Mouse (Mus musculus): ENCODE data around the gene Gm17268.
A peak's percentile ranks its signal among the peaks of the same experiment; 100 is the strongest.

Gm17268 gene

GRCm38 (mm10) chr11:82030171-82030570 is 8.2 kb downstream of the Gm17268 start:
- no peak for DNase-seq (ENCODE audit: low spot score)

- no peak for DNase-seq (ENCODE audit: low spot score)
Observed at GRCm38 (mm10) chr11:82023769-82024168, 14.6 kb downstream of the Gm17268 start.

GRCm38 (mm10) chr11:82022504-82023056 is 15.8 kb downstream of the Gm17268 start:
- DNase-seq (ENCODE audit: low spot score) = no peak

- no peak for DNase-seq (ENCODE audit: low spot score)
Observed at GRCm38 (mm10) chr11:82021406-82021805, 17.0 kb downstream of the Gm17268 start.

- no peak for DNase-seq (ENCODE audit: low spot score)
Observed at GRCm38 (mm10) chr11:82019793-82020192, 18.6 kb downstream of the Gm17268 start.

- DNase-seq (ENCODE audit: low spot score) = no peak
Observed at GRCm38 (mm10) chr11:82019389-82019788, 19.0 kb downstream of the Gm17268 start.

- no peak for DNase-seq (ENCODE audit: low spot score)
Observed at GRCm38 (mm10) chr11:82016181-82016780, 22.1 kb downstream of the Gm17268 start.

- no peak for DNase-seq (ENCODE audit: low spot score)
Observed at GRCm38 (mm10) chr11:82015066-82015465, 23.3 kb downstream of the Gm17268 start.

GRCm38 (mm10) chr11:82013756-82014155 is 24.6 kb downstream of the Gm17268 start:
- DNase-seq (ENCODE audit: low spot score) = no peak

GRCm38 (mm10) chr11:82011411-82012193 is 26.8 kb downstream of the Gm17268 start:
- no peak for DNase-seq (ENCODE audit: low spot score)

- no peak for DNase-seq (ENCODE audit: low spot score)
Observed at GRCm38 (mm10) chr11:82010115-82010514, 28.2 kb downstream of the Gm17268 start.

- no peak for DNase-seq (ENCODE audit: low spot score)
Observed at GRCm38 (mm10) chr11:82006796-82007423, 31.5 kb downstream of the Gm17268 start.

- no peak for DNase-seq (ENCODE audit: low spot score)
Observed at GRCm38 (mm10) chr11:82004810-82005209, 33.6 kb downstream of the Gm17268 start.

GRCm38 (mm10) chr11:82000581-82000980 is 37.8 kb downstream of the Gm17268 start:
- DNase-seq (ENCODE audit: low spot score) = no peak

- DNase-seq (ENCODE audit: low spot score) = no peak
Observed at GRCm38 (mm10) chr11:81999469-81999868, 38.9 kb downstream of the Gm17268 start.

GRCm38 (mm10) chr11:81998646-81999045 is 39.7 kb downstream of the Gm17268 start:
- no peak for DNase-seq (ENCODE audit: low spot score)

- no peak for DNase-seq (ENCODE audit: low spot score)
Observed at GRCm38 (mm10) chr11:81997085-81997484, 41.3 kb downstream of the Gm17268 start.

GRCm38 (mm10) chr11:81996172-81996841 is 42.1 kb downstream of the Gm17268 start:
- peak; percentile 17 for DNase-seq (ENCODE audit: low spot score)

- DNase-seq (ENCODE audit: low spot score) = no peak
Observed at GRCm38 (mm10) chr11:81983146-81983545, 55.2 kb downstream of the Gm17268 start.

- no peak for DNase-seq (ENCODE audit: low spot score)
Observed at GRCm38 (mm10) chr11:81982191-81982590, 56.2 kb downstream of the Gm17268 start.

Measured in spleen, adult 12 weeks (tissue).